Mouse (Mus musculus): ENCODE measurements around the gene Chchd1. TPM values are rescaled to one million over a fixed set of nuclear protein-coding genes. Genes with fewer than 3 reads are reported as not detected.
"Not testable (repeated sequence)": the region's sequence is repeated elsewhere in the genome, so short reads cannot be mapped to it uniquely, and the experiment has no call there.

Gene Chchd1
- total RNA-seq, 1 experiment from 2014 or later: 43.1 TPM

DNA sequence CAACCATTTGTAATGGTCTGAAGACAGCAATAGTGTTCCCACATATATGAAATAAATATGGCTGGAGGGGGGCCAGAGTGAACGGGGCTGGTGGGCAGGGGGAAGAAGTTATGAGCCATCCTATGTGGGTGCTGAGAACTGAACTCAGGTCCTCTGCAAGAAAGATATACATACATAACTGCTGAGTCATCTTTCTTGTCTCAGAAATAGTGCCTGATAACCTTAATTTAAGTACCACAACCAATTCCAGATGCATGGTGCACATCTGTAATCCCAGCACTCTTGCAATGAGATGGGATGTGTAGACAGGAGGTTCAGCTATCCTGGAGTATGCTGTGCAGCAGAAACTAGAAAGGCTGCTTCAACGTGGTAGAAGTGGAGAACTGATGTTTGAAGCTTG is 21.1 kb upstream of the Chchd1 start:
- ATAC-seq (ENCODE audit: extremely low read depth, insufficient number of reproducible peaks, low FRiP score, poor library complexity, severe bottlenecking): no peak

DNA sequence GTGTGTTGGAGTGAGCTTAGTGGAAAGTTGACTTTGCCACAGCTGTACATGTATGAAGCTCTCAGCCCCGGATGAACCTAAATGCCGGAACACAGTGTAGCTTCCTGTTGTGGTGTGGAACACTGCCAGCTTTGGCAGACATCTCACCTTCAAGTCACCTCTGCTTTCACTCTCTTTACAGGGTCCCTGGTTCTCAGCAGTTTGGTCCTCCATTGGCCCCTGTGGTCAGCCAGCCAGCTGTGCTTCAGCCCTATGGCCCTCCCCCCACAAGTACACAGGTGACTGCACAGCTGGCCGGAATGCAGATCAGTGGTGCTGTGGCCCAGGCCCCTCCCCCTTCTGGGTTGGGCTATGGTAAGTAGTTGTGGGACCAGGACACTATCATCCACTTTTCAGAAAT is 20.3 kb upstream of the Chchd1 start:
- peak; percentile 66; the same call in 1 of the 2 replicates for ATAC-seq (ENCODE audit: extremely low read depth, insufficient number of reproducible peaks, low FRiP score, poor library complexity, severe bottlenecking)

DNA sequence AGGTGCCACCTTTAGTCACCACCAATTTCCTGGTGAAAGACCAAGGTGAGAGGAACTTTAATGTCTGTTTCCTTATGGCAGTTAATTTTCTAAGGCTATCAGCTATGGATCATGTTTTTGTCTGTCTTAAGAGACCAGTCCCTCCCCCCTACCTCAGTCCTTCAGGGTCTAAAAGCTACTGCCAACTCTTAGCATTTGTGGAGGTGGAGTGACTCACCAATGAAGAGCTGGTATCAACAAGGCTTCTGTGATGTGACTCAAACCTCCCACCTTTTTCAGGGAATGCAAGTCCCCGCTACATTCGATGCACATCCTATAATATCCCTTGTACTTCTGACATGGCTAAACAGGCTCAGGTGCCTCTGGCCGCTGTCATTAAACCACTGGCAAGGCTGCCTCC is 16.2 kb upstream of the Chchd1 start:
- ATAC-seq (ENCODE audit: extremely low read depth, insufficient number of reproducible peaks, low FRiP score, poor library complexity, severe bottlenecking): no peak

DNA sequence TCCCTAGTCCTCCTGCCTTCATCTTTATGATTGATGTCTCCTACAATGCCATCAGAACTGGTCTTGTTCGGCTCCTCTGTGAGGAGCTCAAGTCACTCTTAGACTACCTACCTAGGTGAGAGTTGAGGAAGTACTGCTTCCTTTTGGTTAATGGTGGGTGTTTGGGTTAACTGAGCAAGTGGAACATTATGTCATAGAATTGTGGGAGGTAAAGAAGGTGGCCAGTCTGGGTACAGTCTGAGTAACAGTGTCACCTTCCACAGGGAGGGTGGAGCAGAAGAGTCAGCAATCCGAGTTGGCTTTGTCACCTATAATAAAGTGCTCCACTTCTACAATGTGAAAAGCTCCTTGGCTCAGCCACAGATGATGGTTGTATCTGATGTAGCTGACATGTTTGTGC is 13.8 kb upstream of the Chchd1 start:
- ATAC-seq (ENCODE audit: extremely low read depth, insufficient number of reproducible peaks, low FRiP score, poor library complexity, severe bottlenecking): no peak

DNA sequence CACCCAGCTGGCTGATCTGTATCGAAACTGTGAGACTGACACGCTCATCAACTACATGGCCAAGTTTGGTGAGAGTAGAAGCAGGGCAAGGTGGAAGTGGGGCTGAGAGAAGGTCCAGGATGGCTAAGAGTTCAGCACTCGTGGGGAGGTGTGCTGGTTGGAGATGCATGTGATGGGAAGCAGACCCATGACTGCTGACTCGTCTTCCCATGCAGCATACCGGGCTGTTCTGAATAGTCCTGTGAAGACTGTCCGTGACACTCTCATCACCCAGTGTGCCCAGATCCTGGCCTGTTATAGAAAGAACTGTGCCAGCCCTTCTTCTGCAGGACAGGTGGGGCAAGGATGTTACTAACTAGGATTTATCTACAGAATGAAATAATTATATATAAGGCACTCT is 11.0 kb upstream of the Chchd1 start:
- ATAC-seq (ENCODE audit: extremely low read depth, insufficient number of reproducible peaks, low FRiP score, poor library complexity, severe bottlenecking): no peak

DNA sequence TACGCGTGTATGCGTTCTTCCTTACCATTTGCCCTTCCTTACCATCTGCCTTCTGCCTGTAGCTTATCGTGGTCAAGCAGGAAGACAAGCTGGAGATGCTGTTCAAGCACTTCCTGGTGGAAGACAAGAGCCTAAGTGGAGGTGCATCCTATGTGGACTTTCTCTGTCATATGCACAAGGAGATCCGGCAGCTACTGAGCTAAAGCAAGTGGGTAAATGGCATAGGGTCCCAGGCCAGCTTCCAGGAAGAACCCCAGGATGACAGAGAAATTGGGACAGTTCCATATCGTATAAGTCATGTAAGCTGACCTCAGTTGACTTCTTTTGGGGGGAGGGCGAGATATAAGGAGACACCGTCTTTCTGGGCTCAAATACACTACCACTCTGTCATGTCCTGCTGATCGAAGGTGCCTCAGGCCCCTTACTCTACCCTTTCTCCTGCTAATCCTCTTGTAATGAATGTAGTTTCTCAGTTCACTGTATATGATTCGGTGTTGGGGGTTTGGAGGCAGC is 9.2 kb upstream of the Chchd1 start:
- no peak for ATAC-seq (ENCODE audit: extremely low read depth, insufficient number of reproducible peaks, low FRiP score, poor library complexity, severe bottlenecking)

DNA sequence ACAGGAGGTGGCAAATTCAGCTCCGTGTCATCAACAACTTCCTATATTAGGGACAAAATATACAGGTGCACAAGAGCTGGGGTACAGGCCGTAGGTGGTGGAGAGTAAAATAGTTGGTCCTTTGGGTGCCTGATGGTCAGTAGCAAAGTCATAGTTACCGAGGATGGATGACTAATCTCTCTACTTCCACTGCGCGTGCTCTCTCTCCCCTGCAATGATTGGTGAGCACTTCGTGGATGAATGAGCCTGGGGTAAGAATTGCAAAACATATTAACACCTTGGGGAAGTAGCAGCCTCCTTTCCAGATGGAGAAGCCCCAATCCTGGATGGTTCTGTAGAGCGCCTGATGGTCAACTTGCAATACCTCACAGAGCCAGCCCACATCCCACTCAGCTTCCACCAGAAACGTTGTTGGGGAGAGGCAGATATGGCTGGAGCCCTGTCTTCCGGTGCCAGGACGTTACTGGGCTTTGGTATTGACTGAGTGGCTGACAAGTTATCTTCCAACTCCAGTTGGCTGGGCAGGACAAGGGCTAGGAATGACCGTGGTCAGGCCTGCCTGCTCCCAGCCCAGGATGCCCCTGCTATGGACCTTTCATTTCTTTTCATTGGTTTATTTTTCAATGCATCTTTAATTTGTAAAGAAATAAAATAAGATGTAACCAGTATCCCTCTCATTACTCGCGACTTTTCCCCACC is 8.5 kb upstream of the Chchd1 start:
- no peak for ATAC-seq (ENCODE audit: extremely low read depth, insufficient number of reproducible peaks, low FRiP score, poor library complexity, severe bottlenecking)

DNA sequence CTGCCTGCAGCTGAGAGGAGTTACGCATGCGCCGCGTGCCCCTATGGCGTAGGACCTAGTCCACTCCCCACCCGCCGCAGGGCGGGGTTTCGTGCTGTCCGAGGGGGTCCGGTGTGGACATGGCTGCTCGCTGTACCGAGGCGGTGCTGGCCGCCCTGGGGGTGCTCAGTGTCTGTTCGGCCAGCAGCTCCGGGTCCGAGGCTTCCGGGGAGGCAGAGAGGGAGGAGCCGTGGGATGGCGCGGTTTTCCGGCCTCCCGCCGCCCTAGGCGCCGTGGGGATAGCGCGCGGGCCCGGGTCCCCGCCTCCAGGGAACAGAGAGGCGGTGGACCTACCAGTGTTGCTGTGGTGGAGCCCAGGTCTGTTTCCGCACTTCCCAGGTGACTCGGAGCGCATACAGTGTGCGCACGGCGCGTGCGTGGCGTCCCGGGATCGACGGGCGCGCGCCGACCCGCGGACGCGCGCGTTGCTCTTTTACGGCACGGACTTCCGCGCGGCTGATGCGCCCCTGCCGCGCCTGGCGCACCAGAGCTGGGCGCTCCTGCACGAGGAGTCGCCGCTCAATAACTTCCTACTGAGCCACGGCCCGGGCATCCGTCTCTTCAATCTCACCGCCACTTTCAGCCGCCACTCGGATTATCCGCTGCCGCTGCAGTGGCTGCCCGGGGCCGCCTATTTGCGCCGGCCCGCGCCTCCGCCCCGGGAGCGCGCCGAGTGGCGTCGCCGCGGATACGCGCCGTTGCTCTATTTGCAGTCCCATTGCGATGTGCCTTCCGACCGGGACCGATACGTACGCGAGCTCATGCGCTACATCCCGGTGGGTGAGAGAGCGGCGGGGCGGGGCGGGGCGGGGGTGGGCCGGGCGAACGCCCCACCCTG is 7.7 kb upstream of the Chchd1 start, which contains the start of gene Fut11:
TSS of gene Fut11 (plus strand) at position 85 of the 877 bp plus-strand sequence.
- ATAC-seq (ENCODE audit: extremely low read depth, insufficient number of reproducible peaks, low FRiP score, poor library complexity, severe bottlenecking): peak; percentile 55

DNA sequence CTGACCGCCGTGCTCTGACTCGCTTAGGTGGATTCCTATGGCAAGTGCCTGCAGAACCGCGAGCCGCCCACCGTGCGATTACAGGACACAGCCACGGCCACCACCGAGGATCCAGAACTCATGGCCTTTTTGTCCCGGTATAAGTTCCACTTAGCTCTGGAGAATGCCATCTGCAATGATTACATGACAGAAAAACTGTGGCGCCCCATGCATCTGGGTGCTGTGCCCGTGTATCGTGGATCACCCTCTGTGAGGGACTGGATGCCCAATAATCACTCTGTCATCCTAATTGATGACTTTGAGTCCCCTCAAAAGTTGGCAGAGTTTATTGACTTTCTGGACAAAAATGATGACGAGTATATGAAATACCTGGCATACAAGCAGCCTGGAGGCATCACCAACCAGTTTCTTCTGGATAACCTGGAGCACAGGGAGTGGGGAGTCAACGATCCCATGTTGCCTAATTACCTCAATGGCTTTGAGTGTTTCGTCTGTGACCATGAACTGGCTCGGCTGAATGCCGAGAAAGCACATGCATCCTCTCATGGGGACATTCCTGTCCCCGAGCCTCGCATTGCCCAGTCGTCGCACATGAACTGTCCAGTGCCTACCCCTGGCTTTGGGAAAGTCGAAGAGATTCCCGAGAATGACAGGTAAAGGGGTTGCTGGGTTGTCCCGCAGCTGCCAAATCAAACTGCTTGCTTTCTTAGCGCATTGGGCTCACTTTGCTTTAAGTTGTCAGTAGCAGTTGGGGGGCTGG is 6.9 kb upstream of the Chchd1 start:
- no peak for ATAC-seq (ENCODE audit: extremely low read depth, insufficient number of reproducible peaks, low FRiP score, poor library complexity, severe bottlenecking)

DNA sequence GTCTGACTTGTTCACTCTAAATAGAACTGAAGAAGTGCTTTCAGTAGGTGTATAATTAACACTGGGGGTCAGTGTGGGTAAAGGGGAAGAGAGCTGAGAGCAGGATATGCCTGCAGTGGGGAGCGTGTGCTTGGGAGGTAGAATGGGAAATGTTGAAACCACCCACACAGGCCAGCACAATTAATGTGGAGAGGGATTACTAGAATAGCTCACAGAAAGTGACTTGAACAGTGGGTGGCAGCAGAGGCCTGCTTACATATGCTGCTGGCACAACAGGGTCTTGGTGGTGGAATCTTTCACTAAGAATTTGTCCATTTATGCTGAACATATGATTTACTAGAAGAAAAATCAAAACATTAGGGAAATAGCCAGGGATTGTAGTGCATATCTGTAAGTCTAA is 5.8 kb upstream of the Chchd1 start:
- ATAC-seq (ENCODE audit: extremely low read depth, insufficient number of reproducible peaks, low FRiP score, poor library complexity, severe bottlenecking): no peak

DNA sequence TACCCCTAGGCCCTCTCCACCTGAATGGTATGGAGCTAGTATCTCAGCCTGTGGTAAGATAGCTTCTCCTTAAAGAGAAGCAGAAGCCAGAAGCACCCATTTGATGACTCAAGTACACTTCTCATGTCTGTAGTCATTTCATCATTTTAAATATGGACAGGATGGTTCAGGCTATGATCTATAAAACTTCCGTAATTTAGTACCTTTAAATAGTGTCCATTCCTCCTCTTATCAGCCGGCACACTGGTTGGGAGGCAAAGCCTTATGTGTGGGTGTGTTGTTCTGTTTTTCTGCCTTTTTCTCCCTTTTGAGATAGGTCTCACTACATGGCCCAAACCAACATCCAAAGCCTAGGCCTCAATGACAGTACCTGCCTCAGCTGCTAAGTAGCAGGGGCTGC is 4.3 kb upstream of the Chchd1 start:
- no peak for ATAC-seq (ENCODE audit: extremely low read depth, insufficient number of reproducible peaks, low FRiP score, poor library complexity, severe bottlenecking)

DNA sequence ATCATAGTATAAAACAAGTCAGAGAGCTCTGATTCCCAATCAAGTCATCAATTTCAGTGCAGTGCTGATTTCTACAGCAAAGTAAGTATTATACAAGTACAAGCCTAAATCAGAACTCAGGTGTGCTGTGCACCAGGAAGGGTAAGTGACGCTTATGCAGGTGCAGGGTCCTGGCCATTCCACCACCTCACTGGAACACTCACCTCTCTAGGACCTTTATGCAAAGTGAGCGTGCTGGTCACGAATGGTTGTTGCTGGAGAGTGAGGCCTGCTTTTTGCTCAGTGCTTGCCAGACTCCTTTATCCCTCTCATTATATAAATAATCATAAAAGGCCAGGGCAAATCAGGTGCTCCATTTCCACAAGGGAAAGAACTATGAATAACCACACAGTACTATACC is 2.4 kb upstream of the Chchd1 start:
- no peak for ATAC-seq (ENCODE audit: extremely low read depth, insufficient number of reproducible peaks, low FRiP score, poor library complexity, severe bottlenecking)

DNA sequence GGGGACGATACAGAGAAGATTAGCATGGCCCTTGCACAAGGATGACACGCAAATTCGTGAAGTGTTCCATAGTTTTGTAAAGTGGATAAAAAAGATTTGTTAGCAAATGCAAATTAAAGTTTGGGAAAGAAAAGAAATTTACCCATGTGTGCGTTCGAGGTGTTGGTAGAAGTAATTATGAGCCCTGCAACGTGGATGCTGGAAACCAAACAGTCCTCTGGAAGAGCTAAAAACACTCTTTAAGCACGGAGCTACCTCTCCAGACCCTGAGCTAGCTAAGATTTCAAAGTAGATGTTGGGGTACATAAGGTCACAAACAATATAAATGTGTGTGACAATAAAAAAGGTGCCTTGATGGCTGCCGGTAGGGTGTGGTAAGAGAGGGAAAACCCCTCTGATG is 1.3 kb upstream of the Chchd1 start:
- ATAC-seq (ENCODE audit: extremely low read depth, insufficient number of reproducible peaks, low FRiP score, poor library complexity, severe bottlenecking): no peak

DNA sequence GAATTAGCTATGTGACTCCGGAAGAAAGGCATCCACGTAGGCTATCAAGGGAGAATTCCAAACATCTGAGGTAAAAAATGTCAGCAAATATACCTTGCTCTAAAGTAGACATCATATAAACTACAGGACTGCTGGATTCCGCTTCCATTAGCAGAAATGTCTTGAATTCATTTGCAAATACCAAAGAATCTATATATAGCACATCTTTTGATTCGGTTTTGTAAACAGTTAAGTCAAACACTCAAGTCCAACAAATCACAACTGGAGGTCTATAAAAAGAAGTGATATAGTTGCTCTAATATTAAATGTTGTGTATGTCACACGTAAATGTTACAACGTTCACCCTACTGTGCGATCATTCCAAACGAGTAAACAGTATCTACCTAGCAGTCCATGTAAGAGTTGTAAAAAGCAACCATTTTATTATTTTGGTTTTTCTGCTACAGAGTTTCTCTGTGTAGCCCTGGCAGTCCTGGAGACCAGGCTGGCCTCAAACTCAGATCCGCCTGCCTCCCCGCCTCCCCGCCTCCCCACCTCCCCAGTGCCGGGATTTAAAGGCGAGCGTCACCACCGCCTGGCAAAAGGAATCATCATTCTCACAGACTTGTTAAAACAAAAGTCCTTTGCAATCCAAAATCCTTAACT is 588 bp upstream of the Chchd1 start:
- ATAC-seq (ENCODE audit: extremely low read depth, insufficient number of reproducible peaks, low FRiP score, poor library complexity, severe bottlenecking): no peak

DNA sequence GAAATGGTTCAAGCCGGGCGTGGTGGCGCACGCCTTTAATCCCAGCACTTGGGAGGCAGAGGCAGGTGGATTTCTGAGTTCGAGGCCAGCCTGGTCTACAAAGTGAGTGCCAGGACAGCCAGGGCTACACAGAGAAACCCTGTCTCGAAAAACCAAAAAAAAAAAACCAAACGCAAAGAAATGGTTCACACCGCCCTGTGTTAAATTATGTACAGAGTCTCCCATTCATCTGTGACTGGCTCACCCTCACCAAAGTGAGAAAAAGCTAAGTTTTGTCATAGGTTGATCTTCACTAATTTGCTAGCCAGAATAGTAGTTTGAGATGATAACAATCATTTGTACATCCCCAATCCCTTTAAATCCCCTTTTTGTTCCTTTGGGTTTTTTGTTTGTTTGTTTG is 655 bp downstream of the Chchd1 start:
- not testable (repeated sequence) for ATAC-seq (ENCODE audit: extremely low read depth, insufficient number of reproducible peaks, low FRiP score, poor library complexity, severe bottlenecking)

DNA sequence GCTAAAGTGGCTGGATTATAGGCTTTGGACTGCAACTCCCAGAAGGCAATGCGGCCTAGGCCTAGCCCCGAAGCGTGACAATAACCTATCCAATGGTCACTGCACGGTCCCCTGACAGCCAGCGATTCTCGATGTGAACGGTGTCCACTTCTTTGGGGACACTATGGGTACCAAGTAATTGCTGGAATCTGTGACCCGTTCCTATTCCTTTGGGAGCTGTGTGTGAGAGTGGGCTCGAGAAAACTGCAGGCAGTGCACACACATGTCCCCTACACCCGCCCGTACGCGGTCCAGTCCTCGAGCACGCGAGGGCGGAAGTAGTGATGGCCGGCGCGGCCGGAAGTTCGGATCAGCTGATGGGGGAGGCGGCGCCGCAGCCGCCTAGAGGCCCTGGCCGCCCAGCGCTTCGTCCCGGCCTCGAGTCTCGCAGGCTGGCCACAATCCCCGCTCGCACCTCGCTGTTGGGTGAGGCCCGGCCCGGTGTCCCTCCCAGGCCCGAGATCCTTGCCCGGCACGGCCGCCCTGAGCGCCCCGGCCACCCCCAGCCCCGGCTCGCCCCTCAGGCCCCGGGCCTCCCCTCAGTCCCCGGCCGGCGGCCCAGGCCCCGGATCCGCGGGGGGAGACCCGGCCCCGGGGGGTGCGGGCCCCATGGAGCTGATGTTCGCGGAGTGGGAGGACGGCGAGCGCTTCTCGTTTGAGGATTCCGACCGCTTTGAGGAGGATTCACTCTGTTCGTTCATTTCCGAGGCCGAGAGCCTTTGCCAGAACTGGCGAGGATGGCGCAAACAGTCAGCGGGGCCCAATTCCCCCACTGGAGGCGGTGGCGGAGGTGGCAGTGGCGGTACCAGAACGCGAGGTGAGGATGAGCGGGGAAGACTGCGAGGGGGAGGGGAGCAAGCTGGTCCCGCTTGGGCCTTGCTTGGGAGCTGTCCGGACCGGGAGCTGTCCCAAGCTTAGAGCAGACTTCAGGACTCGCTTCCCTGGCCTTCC is 4.7 kb downstream of the Chchd1 start, which contains the start of gene Zswim8:
TSS of gene Zswim8 (plus strand) at position 352 of the 990 bp plus-strand sequence.
- ATAC-seq (ENCODE audit: extremely low read depth, insufficient number of reproducible peaks, low FRiP score, poor library complexity, severe bottlenecking): peak; percentile 80

DNA sequence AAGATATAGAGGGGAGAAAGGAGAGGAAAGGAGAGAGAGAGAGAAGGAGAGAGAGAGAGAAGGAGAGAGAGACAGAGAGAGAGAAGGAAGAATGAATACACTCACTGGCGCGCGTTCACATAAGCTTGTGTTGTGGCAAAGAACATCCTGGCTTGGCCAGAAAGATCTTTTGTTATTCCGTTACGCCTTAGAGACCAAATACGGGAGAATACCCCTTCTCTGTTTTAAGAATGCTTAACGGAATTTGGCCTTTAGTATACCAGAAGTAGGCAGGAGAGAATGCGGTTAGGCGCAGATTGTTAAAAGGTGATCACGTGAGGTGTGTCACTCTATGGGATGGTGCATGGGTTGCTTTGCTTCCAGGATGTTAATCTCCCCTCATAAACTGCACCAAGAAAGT is 5.4 kb downstream of the Chchd1 start:
- ATAC-seq (ENCODE audit: extremely low read depth, insufficient number of reproducible peaks, low FRiP score, poor library complexity, severe bottlenecking): no peak

DNA sequence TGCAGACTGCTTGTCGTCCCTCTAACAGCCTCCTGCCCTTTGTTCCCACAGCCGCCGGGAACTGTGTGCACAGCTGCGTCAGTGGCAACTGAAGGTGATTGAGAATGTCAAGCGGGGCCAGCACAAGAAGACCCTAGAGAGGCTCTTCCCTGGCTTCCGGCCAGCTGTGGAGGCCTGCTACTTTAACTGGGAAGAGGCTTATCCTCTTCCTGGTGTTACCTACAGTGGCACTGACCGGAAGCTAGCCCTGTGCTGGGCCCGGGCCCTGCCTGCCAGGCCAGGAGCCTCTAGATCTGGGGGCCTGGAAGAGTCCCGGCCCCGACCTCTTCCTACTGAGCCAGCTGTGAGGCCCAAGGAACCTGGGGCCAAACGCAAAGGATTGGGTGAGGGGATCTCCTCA is 11.0 kb downstream of the Chchd1 start:
- no peak for ATAC-seq (ENCODE audit: extremely low read depth, insufficient number of reproducible peaks, low FRiP score, poor library complexity, severe bottlenecking)
